Mouse (Mus musculus) left cerebral cortex, postnatal 14 days (tissue): ENCODE results near the gene Rgp1. TPM values are rescaled to one million over a fixed set of nuclear protein-coding genes. Genes with fewer than 3 reads are reported as not detected.
A peak's percentile ranks its signal among the peaks of the same experiment; 100 is the strongest.

ENCODE experiments used
- DNase-seq, 2 experiments: peaks; one replicate each; pipeline ENCODE4 v3.0.0; 2021 to 2022; ENCODE audit warnings: low spot score in 2 of 2, mixed read lengths in 1 of 2
- intact Hi-C: fragments of 180-260 bp; cut with DNase I; formaldehyde crosslinking; loops from one replicate; pipeline ENCODE4 v1.15.1; 2025
- microRNA-seq, 2 experiments: library from miRNA; unstranded; fragments of <30 nt; microRNA quantifications; one replicate each; pipeline ENCODE4 v1.2.0; 2022
- total RNA-seq, 2 experiments: library from RNA; stranded (reverse); gene quantifications; 2 replicates each; pipeline ENCODE4 v1.2.3; 2021

The Rgp1 gene
- total RNA-seq, 2 experiments from 2014 or later: 47.7 to 56.3 TPM

DNA sequence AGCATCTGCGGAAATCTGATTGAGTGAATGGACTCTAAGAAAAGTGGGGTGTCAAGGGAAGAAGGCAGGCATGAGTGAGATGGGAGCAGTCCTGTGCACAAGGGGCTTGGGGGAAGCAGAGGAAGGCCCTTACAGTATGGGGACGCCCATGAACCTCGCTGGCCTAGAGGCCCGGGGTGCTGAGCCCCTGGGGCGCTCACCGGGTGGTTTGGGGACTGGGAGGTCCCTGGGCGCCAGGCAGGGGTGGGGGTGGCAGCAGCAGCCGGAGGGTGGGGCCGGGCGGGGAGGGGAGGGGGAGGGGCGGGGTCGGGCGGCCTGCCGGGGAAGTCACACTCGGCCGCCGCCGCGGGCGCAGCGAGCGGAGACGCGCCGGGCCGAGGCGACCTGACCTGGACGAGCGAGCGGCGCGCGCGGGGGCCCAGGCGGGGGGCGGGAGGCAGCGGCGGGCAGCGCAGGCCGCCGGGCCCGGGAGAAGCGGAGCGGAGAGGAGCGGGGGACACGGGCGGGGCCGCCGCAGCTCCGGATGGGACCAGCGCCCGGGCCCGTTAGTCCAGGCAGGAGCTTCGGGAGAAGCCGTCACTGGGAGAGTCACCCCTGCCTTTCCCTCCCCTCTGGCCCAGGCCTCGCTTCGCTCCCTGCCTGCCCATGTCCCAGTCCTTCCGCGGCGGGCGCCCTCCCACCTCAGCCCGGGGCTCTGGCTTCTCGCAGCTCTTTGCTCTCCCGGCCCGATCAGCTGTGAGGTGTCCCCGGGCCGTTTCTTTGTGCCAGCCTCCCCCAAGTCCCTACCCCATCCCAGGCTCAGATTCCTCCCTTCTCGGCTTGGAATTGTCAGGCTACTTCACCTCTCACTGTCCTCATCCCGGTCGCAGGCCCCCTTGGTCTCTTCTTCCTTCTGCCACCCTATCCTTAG is 52.8 kb downstream of the Rgp1 start, which contains the start of gene Npr2:
Npr2 (plus strand) TSS at position 890 of the 910 bp plus-strand sequence.
- peak in 1 of 2 experiments; percentile 40 for DNase-seq
- intact Hi-C loops: no loop called here

DNA sequence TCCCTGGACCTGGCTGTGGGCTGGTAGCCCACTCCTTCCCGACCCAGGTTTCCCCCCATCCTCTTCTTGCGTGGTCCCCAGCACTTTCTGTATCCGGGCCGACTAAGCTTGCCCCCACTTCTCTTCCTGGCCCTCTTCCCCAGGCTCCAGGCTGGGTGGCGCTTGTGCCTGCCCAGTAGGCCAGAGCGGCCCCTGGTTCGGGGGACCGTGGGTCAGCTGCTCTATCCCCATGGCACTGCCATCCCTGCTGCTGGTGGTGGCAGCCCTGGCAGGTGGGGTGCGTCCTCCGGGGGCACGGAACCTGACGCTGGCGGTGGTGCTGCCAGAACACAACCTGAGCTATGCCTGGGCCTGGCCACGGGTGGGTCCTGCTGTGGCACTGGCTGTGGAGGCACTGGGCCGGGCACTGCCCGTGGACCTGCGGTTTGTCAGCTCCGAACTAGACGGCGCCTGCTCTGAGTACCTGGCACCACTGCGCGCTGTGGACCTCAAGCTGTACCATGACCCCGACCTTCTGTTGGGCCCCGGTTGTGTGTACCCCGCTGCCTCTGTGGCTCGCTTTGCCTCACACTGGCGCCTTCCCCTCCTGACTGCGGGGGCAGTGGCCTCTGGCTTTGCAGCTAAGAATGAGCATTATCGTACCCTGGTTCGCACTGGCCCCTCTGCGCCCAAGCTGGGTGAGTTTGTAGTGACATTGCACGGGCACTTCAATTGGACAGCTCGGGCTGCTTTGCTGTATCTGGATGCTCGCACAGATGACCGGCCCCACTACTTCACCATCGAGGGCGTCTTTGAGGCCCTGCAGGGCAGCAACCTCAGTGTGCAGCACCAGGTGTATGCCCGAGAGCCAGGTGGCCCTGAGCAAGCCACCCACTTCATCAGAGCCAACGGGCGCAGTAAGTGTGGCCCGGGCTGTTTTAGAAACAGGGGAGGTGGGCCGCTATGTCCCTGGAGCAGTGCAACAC is 53.7 kb downstream of the Rgp1 start:
- no peak for DNase-seq
- intact Hi-C loops: no loop called here

DNA sequence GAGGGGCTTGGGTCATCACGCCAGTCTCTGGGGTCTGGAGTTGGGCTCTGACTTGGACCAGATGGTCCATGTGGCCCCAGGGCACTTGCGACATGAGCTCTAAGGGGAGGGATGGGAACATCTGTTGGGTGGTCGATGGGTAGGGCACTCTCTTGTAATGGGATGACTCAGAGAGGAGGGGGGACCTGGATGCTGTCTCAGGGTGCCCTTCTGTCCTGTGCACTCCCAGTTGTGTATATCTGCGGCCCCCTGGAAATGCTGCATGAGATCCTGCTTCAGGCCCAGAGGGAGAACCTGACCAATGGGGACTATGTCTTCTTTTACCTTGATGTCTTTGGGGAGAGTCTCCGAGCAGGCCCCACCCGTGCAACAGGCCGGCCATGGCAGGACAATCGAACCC is 54.8 kb downstream of the Rgp1 start:
- DNase-seq: peak in 1 of 2 experiments; percentile 1
- intact Hi-C loops: no loop called here

DNA sequence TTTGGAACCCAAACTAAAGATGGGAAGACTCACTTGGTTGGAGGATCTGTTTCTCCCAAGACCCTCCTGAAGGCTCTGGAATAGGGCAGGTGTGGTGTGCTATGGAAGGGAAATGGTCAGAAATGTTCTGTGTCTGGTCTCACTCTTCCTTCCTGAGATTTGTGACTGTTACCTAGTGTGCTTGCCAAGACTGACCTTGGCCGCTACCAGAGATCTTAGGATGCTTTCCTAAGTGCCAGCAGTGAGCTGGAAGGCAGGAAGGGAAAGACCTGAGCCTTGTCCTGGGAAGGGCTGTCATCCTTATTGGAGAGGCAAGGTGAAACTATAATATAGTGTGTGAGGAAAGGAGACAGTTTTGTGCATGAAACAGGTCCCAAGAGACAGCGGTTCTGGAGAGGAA is 55.2 kb downstream of the Rgp1 start:
- intact Hi-C loops: no loop called here
- DNase-seq: no peak

DNA sequence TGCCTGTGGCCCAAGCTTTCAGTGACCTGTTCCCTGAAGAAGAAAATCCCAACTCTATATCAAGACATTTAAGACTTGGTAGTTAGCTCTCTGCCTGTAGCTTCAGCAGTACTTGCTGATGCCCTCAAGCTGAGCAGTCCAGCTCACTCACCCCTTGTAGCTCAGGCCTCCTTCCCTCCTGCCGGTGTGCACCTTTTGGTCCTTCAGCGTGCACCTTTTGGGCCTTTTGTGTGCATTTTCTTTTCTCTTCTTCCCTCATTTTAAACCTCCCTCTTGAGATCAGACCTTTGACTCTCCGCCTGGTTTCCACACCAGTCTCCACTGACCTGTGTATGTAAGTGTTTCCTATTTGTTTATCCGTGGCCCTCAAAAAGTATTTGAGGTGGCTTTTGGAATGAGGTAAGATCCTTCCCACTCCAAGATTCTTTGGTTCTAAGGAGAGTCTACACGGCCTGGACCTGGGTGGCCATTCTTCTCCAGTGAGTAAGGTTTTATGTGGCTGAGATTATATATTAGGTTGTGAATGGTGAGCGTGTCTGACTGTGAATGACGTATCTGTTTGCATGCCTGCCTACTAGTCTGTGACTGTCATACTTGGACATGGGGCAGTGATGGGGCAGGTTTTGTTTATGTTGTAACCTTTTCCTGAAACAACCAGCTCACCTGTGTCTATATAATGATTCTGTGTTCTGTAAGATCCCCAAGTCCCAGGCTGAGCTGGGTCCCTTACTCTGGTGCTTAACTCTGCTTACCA is 56.3 kb downstream of the Rgp1 start:
- no peak for DNase-seq
- intact Hi-C loops: no loop called here

DNA sequence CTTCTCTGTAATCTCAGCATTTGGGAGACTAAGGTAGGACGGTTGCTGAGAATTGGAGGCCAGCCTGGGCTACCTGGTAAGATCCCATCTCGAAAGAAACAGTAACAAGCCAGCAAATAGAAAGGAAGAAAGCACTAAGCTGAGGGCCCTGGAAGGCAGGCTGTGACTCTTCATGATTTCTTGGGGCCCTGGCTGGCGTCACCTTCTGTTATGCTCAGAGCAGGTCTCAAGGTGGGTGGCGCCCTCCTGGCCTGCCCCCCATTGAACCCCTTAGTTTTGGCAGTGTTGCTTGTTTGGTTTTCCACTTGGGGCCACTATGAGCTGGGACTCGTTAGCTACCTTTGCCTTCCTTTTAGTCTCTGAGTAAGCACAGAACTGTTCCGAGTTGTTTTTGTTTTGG is 58.2 kb downstream of the Rgp1 start:
- intact Hi-C loops: no loop called here
- no peak for DNase-seq

Small RNAs within 50 kb of the gene (microRNA-seq; reads per million reads assigned to microRNA genes)
- 0 to 1.0 reads per million in 2 experiments for gene Gm25262

Other genes with a start within 250 kb of the Rgp1 start
- 100 to 1,000 TPM; 128 to 142 TPM for gene Rusc2, start 196.7 kb upstream of the Rgp1 start, total RNA-seq
- under 1 TPM; 0.33 to 0.74 TPM for gene Fam166b, start 149.6 kb upstream of the Rgp1 start, total RNA-seq
- gene Tesk1, start 136.8 kb upstream of the Rgp1 start, total RNA-seq: 10 to 100 TPM; 63.7 to 69.4 TPM
- under 1 TPM in 1 of 2 experiments, not detected in 1; 0.36 TPM for gene Cd72, start 124.1 kb upstream of the Rgp1 start, total RNA-seq
- gene Sit1, start 95.0 kb upstream of the Rgp1 start, total RNA-seq: not detected
- gene Ccdc107, start 85.8 kb upstream of the Rgp1 start, total RNA-seq: 10 to 100 TPM; 23.0 to 29.0 TPM
- 1 to 10 TPM; 1.4 to 2.1 TPM for gene Arhgef39, start 79.0 kb upstream of the Rgp1 start, total RNA-seq
- gene Car9, start 71.7 kb upstream of the Rgp1 start, total RNA-seq: under 1 TPM; 0.27 to 0.44 TPM
- 1 to 10 TPM; 6.0 to 7.6 TPM for gene Tpm2, start 55.0 kb upstream of the Rgp1 start, total RNA-seq
- 10 to 100 TPM; 68.9 to 69.2 TPM for gene Creb3, start 16.4 kb upstream of the Rgp1 start, total RNA-seq
- gene Tln1, start 16.0 kb upstream of the Rgp1 start, total RNA-seq: 10 to 100 TPM; 53.6 to 60.4 TPM
- gene Gba2, start 158 bp downstream of the Rgp1 start, total RNA-seq: 10 to 100 TPM; 67.8 to 71.5 TPM
- gene Msmp, start 5.8 kb downstream of the Rgp1 start, total RNA-seq: not detected
- 10 to 100 TPM; 38.5 to 43.3 TPM for gene Npr2, start 53.2 kb downstream of the Rgp1 start, total RNA-seq
- under 1 TPM; 0.68 to 0.75 TPM for gene Spag8, start 74.9 kb downstream of the Rgp1 start, total RNA-seq
- 10 to 100 TPM; 32.7 to 36.7 TPM for gene Hint2, start 77.8 kb downstream of the Rgp1 start, total RNA-seq
- gene Tmem8b, start 90.3 kb downstream of the Rgp1 start, total RNA-seq: 10 to 100 TPM; 66.6 to 75.5 TPM
- gene Fam221b, start 90.4 kb downstream of the Rgp1 start, total RNA-seq: 1 to 10 TPM; 1.3 to 1.8 TPM
- gene Olfr70, start 122.1 kb downstream of the Rgp1 start, total RNA-seq: not detected
- gene Olfr71, start 131.5 kb downstream of the Rgp1 start, total RNA-seq: not detected
- under 1 TPM; 0.64 to 0.68 TPM for gene Hrct1, start 148.5 kb downstream of the Rgp1 start, total RNA-seq
- gene Spaar, start 151.3 kb downstream of the Rgp1 start, total RNA-seq: under 1 TPM; 0.48 to 0.53 TPM
- not detected for gene Olfr159, start 192.3 kb downstream of the Rgp1 start, total RNA-seq
- not detected for gene Olfr156, start 245.2 kb downstream of the Rgp1 start, total RNA-seq